Mouse (Mus musculus): ENCODE data around the gene Dexi. TPM values are rescaled to one million over a fixed set of nuclear protein-coding genes. Genes with fewer than 3 reads are reported as not detected.
A peak's percentile ranks its signal among the peaks of the same experiment; 100 is the strongest.

Gene Dexi
- polyA plus RNA-seq, 1 experiment, result 65.7 TPM

DNA sequence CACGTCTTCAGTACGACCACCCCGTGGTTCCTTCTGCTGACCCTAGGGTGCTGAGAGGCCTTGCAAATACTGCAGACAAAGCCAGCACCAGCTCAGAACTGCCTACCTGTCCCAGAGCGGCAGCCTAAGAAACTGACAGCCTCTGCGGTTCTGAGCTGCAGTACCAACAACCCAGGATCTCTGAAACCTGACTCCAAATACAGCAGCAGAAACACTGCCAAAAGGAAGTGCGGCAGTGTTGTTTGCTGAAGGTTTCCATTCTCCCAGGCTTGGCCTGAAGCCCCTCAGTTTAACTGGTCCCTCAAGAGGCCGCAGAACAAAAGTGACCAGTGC is 1.3 kb downstream of the Dexi start:
- no peak for DNase-seq (ENCODE audit: extremely low spot score in 1 of 2, low spot score in 1 of 2)

- DNase-seq (ENCODE audit: extremely low spot score in 1 of 2, low spot score in 1 of 2), result no peak
These were observed 1.9 kb downstream of the Dexi start for GRCm38 (mm10) chr16:10540763-10541597.

GRCm38 (mm10) chr16:10536961-10537360 is 5.9 kb downstream of the Dexi start:
- DNase-seq (ENCODE audit: extremely low spot score in 1 of 2, low spot score in 1 of 2), result no peak

DNA sequence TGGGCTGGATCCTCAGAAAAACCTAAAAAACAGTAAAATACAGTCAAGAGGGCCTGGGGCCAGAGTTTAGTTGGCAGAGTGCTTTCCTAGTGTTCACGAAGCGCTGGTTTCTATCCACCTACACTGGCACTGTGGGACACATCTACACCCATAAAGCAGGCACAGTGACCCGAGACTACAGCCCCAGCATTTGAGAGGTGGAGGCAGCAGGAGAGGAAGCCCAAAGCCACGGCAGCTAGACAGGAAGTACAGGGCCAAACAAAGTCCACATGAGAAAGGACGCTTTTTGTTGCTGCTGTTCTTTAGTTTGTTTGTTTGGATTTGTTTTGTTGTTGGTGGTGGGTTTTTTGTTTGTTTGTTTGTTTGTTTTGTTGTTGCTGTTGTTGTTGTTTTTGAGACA is 6.5 kb downstream of the Dexi start:
- DNase-seq (ENCODE audit: extremely low spot score in 1 of 2, low spot score in 1 of 2), result no peak

DNA sequence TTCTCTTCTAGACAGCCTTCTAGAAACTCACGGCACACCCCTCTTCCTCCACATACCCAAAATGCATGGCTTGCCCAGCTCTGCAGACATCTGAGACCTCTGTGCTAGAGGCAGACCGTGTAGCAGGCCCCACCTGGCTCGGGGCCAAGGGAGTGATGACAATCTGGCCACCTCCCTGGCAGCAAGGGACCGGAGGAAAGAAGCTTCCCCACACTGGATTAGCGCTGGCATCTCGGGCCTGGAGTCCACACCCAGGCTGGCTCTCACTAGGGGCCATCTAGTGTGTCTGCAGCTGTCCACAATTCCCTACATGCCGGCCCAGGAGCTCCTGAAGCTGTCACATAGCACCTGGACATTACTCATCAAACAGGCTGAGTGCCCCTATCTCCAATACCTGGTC is 8.3 kb downstream of the Dexi start:
- DNase-seq (ENCODE audit: extremely low spot score in 1 of 2, low spot score in 1 of 2), result no peak

DNA sequence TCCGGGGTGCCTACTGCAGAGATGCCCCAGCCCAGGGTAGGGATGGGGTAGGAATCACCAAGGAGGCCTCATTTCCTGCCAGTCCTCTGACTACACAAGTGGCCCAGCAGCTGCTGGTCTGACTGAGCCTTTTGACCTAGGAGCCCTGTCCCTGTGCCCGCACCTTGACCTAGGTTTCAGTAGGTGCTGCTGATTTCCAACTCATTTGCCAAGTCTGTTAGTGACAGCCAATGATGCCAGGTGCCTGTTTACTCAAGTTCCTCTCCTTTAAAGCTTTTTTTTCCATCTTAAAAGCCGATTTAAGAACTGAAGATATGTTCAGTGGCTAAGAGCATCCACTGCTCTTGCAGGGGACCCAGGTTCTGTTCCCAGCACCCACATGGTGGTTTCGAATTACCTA is 9.1 kb downstream of the Dexi start:
- no peak for DNase-seq (ENCODE audit: extremely low spot score in 1 of 2, low spot score in 1 of 2)

DNA sequence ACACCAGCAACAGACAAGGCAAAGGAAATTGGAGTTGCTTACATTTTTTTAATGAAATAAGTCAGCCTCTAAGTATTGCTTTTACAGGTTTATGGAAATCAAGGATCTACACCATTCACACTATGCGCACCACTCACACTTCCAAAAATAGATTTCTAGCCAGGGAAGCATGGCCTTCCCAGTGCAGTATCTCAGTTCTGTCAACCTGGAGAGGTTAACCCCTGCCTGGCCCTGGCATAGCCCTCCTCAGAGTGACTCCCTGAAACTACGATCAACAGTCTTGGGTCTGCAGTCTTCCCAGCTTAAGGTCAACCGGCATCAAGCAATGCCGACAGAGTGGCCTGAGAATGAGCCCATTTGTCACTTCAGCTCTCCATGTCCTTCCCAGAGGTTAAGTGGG is 12.7 kb downstream of the Dexi start:
- no peak for DNase-seq (ENCODE audit: extremely low spot score in 1 of 2, low spot score in 1 of 2)

- no peak for DNase-seq (ENCODE audit: extremely low spot score in 1 of 2, low spot score in 1 of 2)
These were observed 14.5 kb downstream of the Dexi start for GRCm38 (mm10) chr16:10528382-10528781.

DNA sequence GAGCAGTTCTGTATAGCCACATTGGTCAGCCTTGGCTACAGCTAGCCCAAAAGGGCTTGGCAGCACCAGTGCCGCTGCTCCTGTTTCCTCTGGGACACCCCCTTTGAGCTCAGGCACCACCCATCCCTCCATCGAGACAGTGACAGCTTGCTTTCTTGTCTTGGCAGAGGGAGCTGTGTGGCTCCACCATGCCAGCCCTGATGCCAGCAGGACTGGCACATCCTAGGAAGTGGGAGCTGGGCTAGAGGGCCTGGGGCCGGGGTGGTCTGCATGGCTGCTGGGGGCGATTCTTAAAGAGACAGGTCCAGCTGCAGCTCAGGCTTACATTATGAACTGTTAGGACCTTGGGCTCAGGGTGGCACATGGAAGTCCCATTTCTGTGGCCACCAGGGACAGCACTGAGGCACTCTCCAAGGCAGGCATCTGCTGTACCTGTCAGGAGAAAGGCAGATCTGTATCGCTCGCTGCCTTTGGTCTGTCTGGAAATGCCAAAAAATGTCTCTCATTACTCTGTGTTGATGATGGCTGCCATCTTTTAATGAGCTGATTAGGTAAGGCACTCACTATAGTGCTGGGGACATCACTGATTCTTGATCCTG is 15.7 kb downstream of the Dexi start:
- no peak for DNase-seq (ENCODE audit: extremely low spot score in 1 of 2, low spot score in 1 of 2)

- DNase-seq (ENCODE audit: extremely low spot score in 1 of 2, low spot score in 1 of 2), result no peak
These were observed 17.3 kb downstream of the Dexi start for GRCm38 (mm10) chr16:10525610-10525980.

DNA sequence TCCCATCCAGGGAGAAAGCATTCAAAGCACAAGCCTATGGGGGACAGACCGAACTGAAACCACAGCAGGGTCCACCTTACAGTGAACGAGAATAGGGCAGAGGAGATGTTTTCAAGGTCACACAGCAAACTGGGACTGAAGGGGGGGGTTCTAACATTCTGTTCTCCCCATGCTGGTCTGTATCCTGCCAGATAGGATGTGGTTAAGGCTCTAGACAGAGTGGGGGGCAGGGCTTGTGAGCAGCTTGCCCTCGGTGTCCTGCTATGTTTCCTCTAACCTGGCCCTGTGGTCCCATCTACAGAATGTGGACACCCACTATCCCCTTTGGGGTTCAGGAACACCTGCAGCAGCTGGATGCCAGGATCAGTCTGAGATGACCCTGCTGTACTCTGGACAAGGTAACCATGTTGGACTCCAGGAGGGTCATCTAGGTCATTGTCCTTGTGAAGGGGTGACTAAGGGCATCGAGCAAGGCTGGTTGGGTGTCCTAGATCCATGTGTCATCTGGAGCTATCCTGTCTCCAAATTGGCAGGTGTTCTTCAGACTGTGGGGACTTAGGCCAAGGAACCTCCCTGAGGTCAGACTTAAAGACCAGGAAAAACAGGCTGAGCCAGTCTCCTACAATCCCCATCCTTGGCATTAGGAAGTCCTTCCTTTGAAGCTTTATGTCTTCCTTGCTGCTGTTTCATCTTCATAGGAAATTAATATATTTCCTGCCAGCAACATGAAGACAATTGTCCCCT is 17.8 kb downstream of the Dexi start:
- no peak for DNase-seq (ENCODE audit: extremely low spot score in 1 of 2, low spot score in 1 of 2)

DNA sequence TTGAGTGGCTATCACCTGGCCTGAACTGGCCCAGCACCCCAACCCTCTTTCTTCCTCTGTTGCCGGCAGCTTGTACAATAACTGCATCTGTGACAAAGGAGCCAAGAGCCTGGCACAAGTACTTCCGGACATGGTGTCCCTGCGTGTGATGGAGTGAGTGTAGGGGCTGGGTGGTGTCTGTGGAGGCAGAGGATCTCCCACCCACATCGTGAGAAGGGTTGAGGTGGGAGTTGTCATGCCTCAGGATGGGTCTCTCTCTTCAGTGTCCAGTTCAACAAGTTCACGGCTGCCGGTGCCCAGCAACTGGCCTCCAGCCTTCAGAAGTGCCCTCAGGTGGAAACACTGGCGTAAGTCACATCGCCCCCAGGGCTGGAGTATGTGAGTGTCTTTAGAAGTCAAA is 19.2 kb downstream of the Dexi start:
- DNase-seq (ENCODE audit: extremely low spot score in 1 of 2, low spot score in 1 of 2), result no peak

DNA sequence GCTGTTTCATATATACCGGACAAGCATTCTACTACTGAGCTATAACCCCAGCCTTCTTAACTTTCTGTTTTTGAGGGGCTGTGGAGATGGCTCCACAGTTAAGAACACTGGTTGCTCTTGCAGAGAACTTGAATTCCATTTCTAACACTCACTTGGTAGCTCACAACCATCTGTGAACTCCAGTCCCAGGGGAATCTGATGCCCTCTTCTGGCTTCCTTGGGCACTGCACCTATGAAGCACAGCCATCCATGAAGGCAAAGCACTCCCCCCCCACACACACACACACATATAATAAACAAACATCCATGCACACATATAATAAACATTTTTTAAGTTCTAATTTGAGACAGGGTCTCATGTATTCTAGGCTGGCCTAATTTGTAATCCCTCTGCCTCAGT is 20.0 kb downstream of the Dexi start:
- DNase-seq (ENCODE audit: extremely low spot score in 1 of 2, low spot score in 1 of 2), result peak in 1 of 2 experiments; percentile 87

GRCm38 (mm10) chr16:10520908-10521614 is 21.8 kb downstream of the Dexi start:
- peak; percentile 55 to 94 for DNase-seq (ENCODE audit: extremely low spot score in 1 of 2, low spot score in 1 of 2)

DNA sequence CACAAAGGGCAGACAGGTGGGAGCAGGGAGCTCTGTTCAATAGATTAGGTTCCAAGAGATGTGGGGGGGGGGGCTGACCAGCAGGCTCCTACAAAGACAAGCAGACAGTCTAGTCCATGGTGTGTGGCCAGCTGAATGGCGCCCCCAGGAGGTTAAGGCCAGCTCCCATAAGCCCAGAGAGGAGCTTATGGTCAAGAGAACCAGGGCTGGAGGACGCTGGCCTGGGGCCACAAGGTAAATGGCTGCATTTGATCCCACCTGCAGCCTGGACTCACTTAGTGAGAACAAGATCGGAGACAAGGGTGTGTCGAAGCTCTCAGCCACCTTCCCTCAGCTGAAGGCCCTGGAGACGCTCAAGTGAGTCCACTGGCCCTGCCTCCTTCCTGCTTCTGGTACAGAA is 24.8 kb downstream of the Dexi start:
- no peak for DNase-seq (ENCODE audit: extremely low spot score in 1 of 2, low spot score in 1 of 2)

DNA sequence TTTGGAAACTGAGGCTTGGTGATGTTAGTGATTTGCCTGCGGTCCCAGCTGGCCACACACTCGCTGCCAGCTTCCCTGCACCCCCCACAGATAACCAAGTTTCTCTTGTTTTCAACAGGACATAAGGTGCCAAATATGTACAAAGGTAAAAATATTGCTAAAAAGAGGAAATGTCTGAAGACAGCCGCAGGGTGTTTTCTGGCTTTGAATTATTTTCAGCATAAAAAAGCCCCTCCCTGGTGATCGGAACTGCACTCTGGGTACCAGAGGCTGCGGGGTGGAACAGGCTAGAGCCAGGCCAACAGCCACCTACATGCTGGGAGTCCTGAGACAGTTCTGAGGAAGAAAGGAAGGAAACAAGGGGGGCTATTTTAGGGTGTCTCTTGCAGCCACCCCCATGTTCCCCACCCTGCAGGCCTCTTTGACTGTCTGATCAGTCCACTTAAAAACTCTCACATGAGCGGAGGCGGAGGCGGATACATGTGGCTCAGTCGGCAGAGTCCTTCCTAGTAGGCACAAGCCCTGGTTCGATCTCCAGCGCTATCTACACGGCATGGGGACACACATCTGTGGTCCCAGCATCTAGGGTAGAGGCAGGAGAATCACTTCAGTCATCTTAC is 26.8 kb downstream of the Dexi start:
- DNase-seq (ENCODE audit: extremely low spot score in 1 of 2, low spot score in 1 of 2), result no peak

DNA sequence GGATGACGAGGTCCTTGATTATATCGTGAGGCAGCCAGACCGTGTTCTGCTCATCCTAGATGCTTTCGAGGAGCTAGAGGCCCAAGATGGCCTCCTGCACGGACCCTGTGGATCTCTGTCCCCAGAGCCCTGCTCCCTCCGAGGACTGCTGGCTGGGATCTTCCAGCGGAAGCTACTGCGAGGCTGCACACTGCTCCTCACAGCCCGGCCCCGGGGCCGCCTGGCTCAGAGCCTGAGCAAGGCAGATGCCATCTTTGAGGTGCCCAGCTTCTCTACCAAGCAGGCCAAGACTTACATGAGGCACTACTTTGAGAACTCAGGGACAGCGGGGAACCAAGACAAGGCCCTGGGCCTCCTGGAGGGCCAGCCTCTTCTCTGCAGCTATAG is 31.7 kb downstream of the Dexi start:
- DNase-seq (ENCODE audit: extremely low spot score in 1 of 2, low spot score in 1 of 2), result no peak

DNA sequence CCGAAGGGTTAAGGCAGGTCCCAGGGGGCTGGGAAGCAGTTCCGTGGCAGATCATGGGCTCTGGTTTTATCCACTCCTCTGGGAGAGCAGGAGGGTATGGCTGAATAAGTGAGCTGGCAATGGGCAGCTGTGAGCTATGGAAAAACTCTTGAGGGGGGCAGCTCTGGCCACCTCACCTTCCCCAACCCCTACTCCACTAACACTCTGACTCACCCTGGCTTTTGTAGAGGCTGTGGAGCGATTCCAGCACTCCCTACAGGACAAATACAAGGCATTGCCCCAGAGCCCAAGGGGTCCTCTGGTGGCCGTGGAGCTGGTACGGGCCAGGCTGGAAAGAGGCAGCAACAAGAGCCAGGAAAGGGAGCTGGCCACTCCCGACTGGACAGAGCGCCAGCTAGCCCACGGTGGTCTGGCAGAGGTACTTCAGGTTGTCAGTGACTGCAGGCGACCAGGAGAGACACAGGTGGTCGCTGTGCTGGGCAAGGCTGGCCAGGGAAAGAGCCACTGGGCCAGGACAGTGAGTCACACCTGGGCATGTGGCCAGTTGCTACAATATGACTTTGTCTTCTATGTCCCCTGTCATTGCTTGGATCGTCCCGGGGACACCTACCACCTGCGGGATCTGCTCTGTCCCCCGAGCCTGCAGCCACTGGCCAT is 32.2 kb downstream of the Dexi start:
- DNase-seq (ENCODE audit: extremely low spot score in 1 of 2, low spot score in 1 of 2), result no peak

DNA sequence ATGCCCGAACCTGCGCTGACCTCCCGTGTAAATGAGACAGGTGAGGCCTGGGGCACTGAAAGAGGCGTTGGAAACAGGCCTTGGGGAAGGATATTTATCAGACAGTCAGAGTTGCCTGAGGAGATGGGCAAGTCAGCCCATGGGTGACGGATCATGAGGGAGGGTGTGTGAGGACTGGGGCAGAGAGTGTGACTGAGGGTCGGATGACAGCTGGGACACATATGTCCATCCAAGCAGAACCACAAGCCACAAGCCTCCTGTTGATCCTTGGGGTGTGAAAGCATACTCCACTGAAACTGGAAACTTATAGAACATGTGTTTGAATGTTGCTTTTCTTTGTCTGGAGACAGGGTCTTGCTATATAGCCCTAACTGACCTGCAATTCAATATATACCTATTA is 34.2 kb downstream of the Dexi start:
- no peak for DNase-seq (ENCODE audit: extremely low spot score in 1 of 2, low spot score in 1 of 2)

DNA sequence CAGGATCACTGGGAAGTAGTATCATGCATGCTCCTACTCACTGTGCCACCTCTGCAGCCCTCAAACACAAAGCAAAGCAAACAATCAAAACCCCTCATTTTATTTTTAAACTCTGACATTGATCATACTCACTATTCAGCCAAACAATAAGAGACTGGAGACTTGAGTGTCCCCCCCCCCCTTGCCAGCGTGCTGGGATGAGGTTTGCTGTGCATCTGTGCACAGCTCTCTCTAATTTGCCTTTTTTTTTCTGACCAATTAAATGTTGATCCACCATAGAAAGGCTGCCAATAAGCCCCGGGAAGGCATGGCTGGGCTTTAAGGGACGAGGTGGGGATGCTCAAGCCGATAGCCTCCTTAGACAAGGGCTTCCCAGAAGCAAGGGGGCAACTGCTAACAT is 35.4 kb downstream of the Dexi start:
- no peak for DNase-seq (ENCODE audit: extremely low spot score in 1 of 2, low spot score in 1 of 2)
